Mouse (Mus musculus) cerebellum, adult 2 months (tissue): ENCODE measurements around the gene Naa15. TPM values are rescaled to one million over a fixed set of nuclear protein-coding genes. Genes with fewer than 3 reads are reported as not detected.
A peak's percentile ranks its signal among the peaks of the same experiment; 100 is the strongest.

Experiments
- DNase-seq, 2 experiments: peaks; one replicate each; pipeline ENCODE4 v3.0.0; 2021
- H3K27ac ChIP-seq: fragments of 200-500 bp; 2 replicates; pipeline ENCODE4 v1.5.1; 2012; ENCODE audit warnings: low read length, control low read depth, inconsistent platforms; ENCODE audit not compliant: insufficient read depth
- H3K27me3 ChIP-seq: fragments of 200-500 bp; 2 replicates; pipeline ENCODE4 v1.6.1; 2012; ENCODE audit warnings: inconsistent platforms, mild to moderate bottlenecking, low read length, moderate library complexity; ENCODE audit not compliant: control insufficient read depth, insufficient read depth
- H3K4me1 ChIP-seq: fragments of 200-500 bp; 2 replicates; pipeline ENCODE4 v1.6.1; 2011; ENCODE audit warnings: low read length; ENCODE audit not compliant: control insufficient read depth, insufficient read depth
- H3K4me3 ChIP-seq: fragments of 200-500 bp; replicated peaks from 2 replicates; pipeline ENCODE3; 2011; ENCODE audit warnings: mild to moderate bottlenecking, low read depth, low read length, control low read depth; ENCODE audit not compliant: insufficient read depth
- CTCF ChIP-seq: fragments of 200-500 bp; IDR thresholded peaks from 2 replicates; pipeline ENCODE4 v1.5.1; 2011; ENCODE audit warnings: low read depth, mild to moderate bottlenecking, control low read depth, low read length, moderate library complexity, borderline replicate concordance; ENCODE audit not compliant: insufficient read depth
- POLR2A ChIP-seq: fragments of 200-500 bp; IDR thresholded peaks from 2 replicates; pipeline ENCODE4 v1.6.1; 2011; ENCODE audit warnings: low read length, control low read depth, borderline replicate concordance; ENCODE audit not compliant: insufficient read depth
- WGBS: fragments of 180-500 bp; shearing (Covaris S2); methylation state at CpG from one replicate; pipeline ENCODE4 v1.1.7; 2018; 5-methylcytosine and 5-hydroxymethylcytosine counted together
- polyA plus RNA-seq: library from polyadenylated mRNA; depleted of rRNA; stranded (reverse); fragments of >200 nt; gene quantifications from 2 replicates; pipeline ENCODE4 v1.2.3, GENCODE M21; 2012

Naa15 gene
- polyA plus RNA-seq, 1 experiment = 22.9 TPM

- WGBS = 63% methylated on average over 7 of the region's 7 CpGs
- no peak overlapping the region; the same call in 1 of the 2 replicates for H3K27ac ChIP-seq
Observed at GRCm38 (mm10) chr3:51490088-51490753, 75.3 kb downstream of the Naa15 start.

DNA sequence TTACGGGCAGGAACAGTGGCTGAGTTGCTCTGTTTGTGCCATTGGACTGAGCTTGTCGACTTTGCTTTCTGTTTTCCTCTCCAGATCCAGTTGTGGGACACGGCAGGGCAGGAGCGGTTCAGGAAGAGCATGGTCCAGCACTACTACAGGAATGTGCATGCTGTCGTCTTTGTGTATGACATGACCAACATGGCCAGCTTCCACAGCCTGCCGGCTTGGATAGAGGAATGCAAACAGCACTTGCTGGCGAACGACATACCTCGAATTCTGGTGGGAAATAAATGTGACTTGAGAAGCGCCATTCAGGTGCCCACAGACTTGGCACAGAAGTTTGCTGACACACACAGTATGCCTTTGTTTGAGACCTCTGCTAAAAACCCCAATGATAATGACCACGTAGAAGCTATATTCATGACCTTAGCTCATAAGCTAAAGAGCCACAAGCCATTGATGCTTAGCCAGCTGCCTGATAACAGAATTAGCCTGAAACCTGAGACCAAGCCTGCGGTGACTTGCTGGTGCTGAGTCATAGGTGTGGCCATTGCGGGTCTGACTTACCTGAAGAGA lies 78.4 kb downstream of the Naa15 start:
- 86% methylated on average over 13 of the region's 13 CpGs for WGBS
- no peak overlapping the region for H3K27ac ChIP-seq
- TF ChIP-seq POLR2A = no peak
- no peak for TF ChIP-seq CTCF

More at GRCm38 (mm10) chr3:51490088-51490753, 75.3 kb downstream of the Naa15 start:
- TF ChIP-seq POLR2A = no peak
- TF ChIP-seq CTCF = no peak
- Histone ChIP-seq H3K4me3 (no peak overlapping the region), H3K27me3 (no peaks in the 10 kb centered on the region), H3K4me1 (0 out of 2 replicates have a peak, but pooled peaks cover 3% of the 10 kb centered on the region)
- no peak for DNase-seq

DNA sequence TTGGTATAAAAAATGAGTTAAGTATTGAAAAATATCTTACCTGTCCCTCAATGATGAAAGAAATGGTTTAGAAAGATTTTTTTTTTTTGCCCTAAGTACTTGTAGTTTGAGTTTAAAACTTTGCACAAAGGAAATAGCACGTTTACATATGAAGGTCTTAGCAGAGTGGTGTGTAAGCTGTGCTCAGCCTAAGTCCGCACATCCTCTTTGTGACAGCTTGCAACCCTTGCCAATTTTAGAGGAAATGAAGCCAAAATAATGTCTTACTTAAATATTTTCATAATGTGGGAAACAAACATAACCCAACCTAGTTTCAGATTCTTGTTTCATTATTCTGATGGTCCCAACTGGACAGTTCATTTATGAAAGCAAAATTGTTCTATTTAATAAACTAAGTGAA lies 79.5 kb downstream of the Naa15 start:
- WGBS = 38% methylated on average over 2 of the region's 2 CpGs
- TF ChIP-seq CTCF = no peak
- TF ChIP-seq POLR2A = no peak
- no peak for DNase-seq
- Histone ChIP-seq H3K4me3 (no peak overlapping the region), H3K4me1 (0 out of 2 replicates have a peak, but pooled peaks cover 3% of the 10 kb centered on the region), H3K27me3 (no peaks in the 10 kb centered on the region), H3K27ac (no peak overlapping the region)

More for the DNA sequence above, 78.4 kb downstream of the Naa15 start:
- H3K4me1 ChIP-seq = 0 out of 2 replicates have a peak, but pooled peaks cover 3% of the 10 kb centered on the region
- DNase-seq = peak in 1 of 2 experiments; percentile 7
- H3K27me3 ChIP-seq = no peaks in the 10 kb centered on the region
- no peak overlapping the region for H3K4me3 ChIP-seq

GRCm38 (mm10) chr3:51495646-51496045 lies 80.7 kb downstream of the Naa15 start:
- TF ChIP-seq POLR2A (no peak), CTCF (no peak)
- 93% methylated on average over 9 of the region's 9 CpGs for WGBS
- H3K4me3 ChIP-seq = no peak overlapping the region

DNA sequence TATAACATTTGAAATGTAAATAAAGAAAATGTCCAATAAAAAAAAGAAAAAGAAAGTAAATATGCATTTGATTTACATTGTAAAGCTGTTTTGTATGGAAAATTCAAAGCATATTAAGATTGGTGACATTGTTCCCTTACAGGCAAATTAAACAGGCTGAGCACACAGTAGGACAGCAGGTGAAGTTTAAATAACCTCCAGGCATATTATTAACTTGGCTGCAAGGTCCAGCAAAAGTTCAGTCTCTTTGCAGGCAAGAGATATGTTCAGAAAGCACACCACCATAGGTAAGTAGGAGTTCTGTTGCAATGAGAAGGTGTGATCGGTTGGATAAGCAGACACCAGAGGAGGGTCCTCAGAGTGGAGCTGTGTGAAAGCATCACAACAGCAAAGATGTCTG lies 83.0 kb downstream of the Naa15 start:
- Histone ChIP-seq H3K4me3 (no peak overlapping the region), H3K27me3 (no peaks in the 10 kb centered on the region), H3K4me1 (no peaks in the 10 kb centered on the region), H3K27ac (no peak overlapping the region)
- WGBS = 94% methylated on average over 1 of the region's 1 CpGs
- TF ChIP-seq CTCF (no peak), POLR2A (no peak)
- DNase-seq = no peak

More at GRCm38 (mm10) chr3:51495646-51496045, 80.7 kb downstream of the Naa15 start:
- H3K27me3 ChIP-seq = no peaks in the 10 kb centered on the region
- no peak overlapping the region for H3K27ac ChIP-seq
- no peak for DNase-seq
- H3K4me1 ChIP-seq = 0 out of 2 replicates have a peak, but pooled peaks cover 3% of the 10 kb centered on the region

GRCm38 (mm10) chr3:51498659-51499058 lies 83.7 kb downstream of the Naa15 start:
- no peak for DNase-seq
- TF ChIP-seq CTCF = no peak
- TF ChIP-seq POLR2A = no peak
- 63% methylated on average over 5 of the region's 5 CpGs for WGBS
- Histone ChIP-seq H3K4me3 (no peak overlapping the region), H3K27ac (0 out of 2 replicates have a peak overlapping the region, but pooled peaks have one; percentile 11), H3K27me3 (no peaks in the 10 kb centered on the region), H3K4me1 (no peaks in the 10 kb centered on the region)

- WGBS = 94% methylated on average over 4 of the region's 4 CpGs
- no peak for TF ChIP-seq POLR2A
- TF ChIP-seq CTCF = no peak
- no peak overlapping the region for H3K4me3 ChIP-seq
- no peak overlapping the region for H3K27ac ChIP-seq
- H3K4me1 ChIP-seq = no peaks in the 10 kb centered on the region
- H3K27me3 ChIP-seq = no peaks in the 10 kb centered on the region
- DNase-seq = no peak
Observed at GRCm38 (mm10) chr3:51499876-51500275, 84.9 kb downstream of the Naa15 start.
